Mouse (Mus musculus): ENCODE measurements around the gene Gm10722. TPM values are rescaled to one million over a fixed set of nuclear protein-coding genes. Genes with fewer than 3 reads are reported as not detected.
"Not testable (repeated sequence)": the region's sequence is repeated elsewhere in the genome, so short reads cannot be mapped to it uniquely, and the experiment has no call there.

Gene Gm10722
- total RNA-seq, 4 experiments from 2014 or later, result not detected

GRCm38 (mm10) chr9:3024912-3025467 lies 24.3 kb downstream of the Gm10722 start, which contains the start of gene Gm10717:
Gene Gm10717 (plus strand): TSS chr9:3025417.
- peak; percentile 66 to 67 for DNase-seq (ENCODE audit: low spot score in 2 of 2)

GRCm38 (mm10) chr9:3025653-3026052 lies 24.9 kb downstream of the Gm10722 start:
- peak; percentile 78 to 84 for DNase-seq (ENCODE audit: low spot score in 2 of 2)

- DNase-seq (ENCODE audit: low spot score in 2 of 2), result not testable (repeated sequence)
These were observed 25.4 kb downstream of the Gm10722 start for GRCm38 (mm10) chr9:3026136-3026535.

GRCm38 (mm10) chr9:3026741-3027140 lies 26.0 kb downstream of the Gm10722 start:
- not testable (repeated sequence) for DNase-seq (ENCODE audit: low spot score in 2 of 2)

GRCm38 (mm10) chr9:3027200-3027599 lies 26.5 kb downstream of the Gm10722 start:
- not testable (repeated sequence) for DNase-seq (ENCODE audit: low spot score in 2 of 2)

- DNase-seq (ENCODE audit: low spot score in 2 of 2), result peak; percentile 60 to 73
These were observed 28.7 kb downstream of the Gm10722 start for GRCm38 (mm10) chr9:3029276-3030000.

- not testable (repeated sequence) for DNase-seq (ENCODE audit: low spot score in 2 of 2)
These were observed 30.1 kb downstream of the Gm10722 start for GRCm38 (mm10) chr9:3030677-3031318.

GRCm38 (mm10) chr9:3034299-3034698 lies 33.6 kb downstream of the Gm10722 start, which contains the start of gene Gm17535:
Gene Gm17535 (plus strand): TSS chr9:3034599.
- not testable (repeated sequence) for DNase-seq (ENCODE audit: low spot score in 2 of 2)

GRCm38 (mm10) chr9:3036577-3036976 lies 35.9 kb downstream of the Gm10722 start, which contains the start of gene Gm10715:
Gene Gm10715 (plus strand): TSS chr9:3036877.
- DNase-seq (ENCODE audit: low spot score in 2 of 2), result not testable (repeated sequence)

- DNase-seq (ENCODE audit: low spot score in 2 of 2), result not testable (repeated sequence)
These were observed 37.4 kb downstream of the Gm10722 start for GRCm38 (mm10) chr9:3038161-3038560.

Small RNA genes within 50 kb of the gene (microRNA-seq; reads per million reads assigned to microRNA genes)
- not detected for gene Mir101c

Other genes with a start within 250 kb of the Gm10722 start
- not detected for gene Gm11168, start 2.4 kb downstream of the Gm10722 start, total RNA-seq (2022)
- not detected for gene Gm10721, start 12.2 kb downstream of the Gm10722 start, total RNA-seq (2022)
- not detected for gene Gm10720, start 14.7 kb downstream of the Gm10722 start, total RNA-seq (2022)
- under 1 TPM in 2 of 4 experiments, not detected in 2; 0.51 to 0.61 TPM for gene Gm10719, start 16.5 kb downstream of the Gm10722 start, total RNA-seq (2022)
- under 1 TPM in 1 of 4 experiments, not detected in 3; 0.62 TPM for gene Gm10718, start 22.6 kb downstream of the Gm10722 start, total RNA-seq (2022)
- not detected for gene Gm10717, start 24.5 kb downstream of the Gm10722 start, total RNA-seq (2022)
- gene Gm17535, start 33.7 kb downstream of the Gm10722 start, total RNA-seq (2022), result not detected
- not detected for gene Gm10715, start 36.0 kb downstream of the Gm10722 start, total RNA-seq (2022)